Mouse (Mus musculus) midbrain, embryonic 16.5 days (tissue): Measurements from ENCODE around the gene Tgfbr2. TPM values are rescaled to one million over a fixed set of nuclear protein-coding genes. Genes with fewer than 3 reads are reported as not detected.

Experiments used
- ATAC-seq: fragments of 200-750 bp; cut with Nextera tagmentation; 2 replicates; pipeline ENCODE4 v1.8.0; 2017; ENCODE audit warnings: moderate TSS enrichment
- H3K27ac ChIP-seq: fragments of 300-500 bp; sonication (generic); 2 replicates; pipeline ENCODE4 v1.5.1; 2014; ENCODE audit warnings: mild to moderate bottlenecking, low read length, mixed read lengths
- H3K27me3 ChIP-seq: fragments of 300-500 bp; sonication (generic); 2 replicates; pipeline ENCODE4 v1.6.1; 2014; ENCODE audit warnings: low read depth, low read length, mixed read lengths; ENCODE audit not compliant: control insufficient read depth, insufficient read depth
- H3K36me3 ChIP-seq: fragments of 300-500 bp; sonication (generic); 2 replicates; pipeline ENCODE4 v1.6.1; 2014; ENCODE audit warnings: mild to moderate bottlenecking, low read length, moderate library complexity, mixed read lengths; ENCODE audit not compliant: control insufficient read depth, insufficient read depth
- H3K4me1 ChIP-seq: fragments of 300-500 bp; sonication (generic); 2 replicates; pipeline ENCODE4 v1.6.1; 2014; ENCODE audit warnings: mild to moderate bottlenecking, low read length, mixed read lengths; ENCODE audit not compliant: control insufficient read depth, insufficient read depth
- H3K4me2 ChIP-seq: fragments of 300-500 bp; sonication (generic); 2 replicates; pipeline ENCODE4 v1.6.1; 2014; ENCODE audit warnings: mild to moderate bottlenecking, low read length, mixed read lengths
- H3K4me3 ChIP-seq: fragments of 300-500 bp; sonication (generic); 2 replicates; pipeline ENCODE4 v1.5.1; 2014; ENCODE audit warnings: low read depth, mild to moderate bottlenecking, low read length, moderate library complexity, mixed read lengths
- H3K9ac ChIP-seq: fragments of 300-500 bp; sonication (generic); 2 replicates; pipeline ENCODE4 v1.6.1; 2014; ENCODE audit warnings: low read depth, low read length, mixed read lengths
- H3K9me3 ChIP-seq: fragments of 300-500 bp; sonication (generic); replicated peaks from 2 replicates; pipeline ENCODE4 v1.6.1; 2014; ENCODE audit warnings: mild to moderate bottlenecking, low read length, mixed read lengths; ENCODE audit not compliant: control insufficient read depth, poor library complexity, severe bottlenecking
- WGBS: fragments of 180-500 bp; shearing (Covaris S2); extraction: QIAGEN DNeasy Blood & Tissue Kit; methylation state at CpG from one replicate; pipeline ENCODE4 v1.1.7; 2014; 5-methylcytosine and 5-hydroxymethylcytosine counted together
- polyA plus RNA-seq: library from polyadenylated mRNA; unstranded; fragments of >200 nt; fragmentation: Nextera tagmentation; extraction: Ambion mirVana; gene quantifications from 2 replicates; pipeline ENCODE4 v1.2.1, GENCODE M21; 2015

The Tgfbr2 gene
- polyA plus RNA-seq, 1 experiment from 2014 or later: 7.1 TPM

DNA sequence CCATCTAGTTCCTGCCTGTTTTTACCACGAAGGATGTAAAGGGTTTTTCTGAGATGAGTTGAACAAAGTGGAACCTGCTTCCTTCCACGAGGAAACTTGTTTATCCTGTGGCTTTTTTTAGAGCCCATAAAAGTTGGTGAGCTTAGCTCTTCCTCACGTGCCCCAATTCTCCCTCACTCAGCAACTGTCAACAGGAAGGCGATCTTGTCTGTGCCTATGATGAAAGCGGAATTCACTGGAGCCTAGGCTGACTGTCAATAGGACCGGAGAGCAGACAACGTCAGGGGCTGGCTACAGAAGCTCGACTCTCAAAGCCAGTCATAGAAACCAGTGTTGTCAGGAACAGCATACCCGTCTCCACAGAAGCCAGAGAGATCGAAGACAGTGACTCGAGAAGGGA lies 73.3 kb downstream of the Tgfbr2 start:
- no peaks in the 10 kb centered on the region for H3K36me3 ChIP-seq
- no peak overlapping the region for H3K9ac ChIP-seq
- no peak for ATAC-seq
- no peaks in the 10 kb centered on the region for H3K4me1 ChIP-seq
- no peaks in the 10 kb centered on the region for H3K9me3 ChIP-seq
- no peak overlapping the region for H3K27ac ChIP-seq
- no peak overlapping the region for H3K4me2 ChIP-seq
- 82% methylated on average over 11 of the region's 11 CpGs for WGBS
- H3K4me3 ChIP-seq: no peak overlapping the region
- H3K27me3 ChIP-seq: no peaks in the 10 kb centered on the region

DNA sequence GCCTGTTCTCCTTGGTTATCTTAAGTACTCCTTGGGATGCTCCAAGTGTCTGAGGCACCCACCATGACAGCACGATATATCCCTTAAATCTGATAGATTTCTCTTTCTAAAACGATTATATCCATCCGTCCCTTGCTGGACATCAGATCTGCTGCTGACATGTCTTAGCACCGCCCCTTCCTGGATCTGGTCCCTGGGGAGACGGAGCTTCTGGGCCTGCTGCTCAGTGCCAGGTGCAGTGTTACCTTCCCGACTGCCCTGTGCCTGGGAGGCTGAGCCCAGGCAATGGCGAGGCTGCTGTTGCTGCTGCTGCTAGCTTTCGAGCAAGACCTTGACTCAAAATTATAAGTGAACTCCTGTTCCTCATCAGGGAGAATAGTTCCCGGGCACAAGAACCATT lies 75.1 kb downstream of the Tgfbr2 start:
- H3K4me2 ChIP-seq: no peak overlapping the region
- 88% methylated on average over 9 of the region's 9 CpGs for WGBS

DNA sequence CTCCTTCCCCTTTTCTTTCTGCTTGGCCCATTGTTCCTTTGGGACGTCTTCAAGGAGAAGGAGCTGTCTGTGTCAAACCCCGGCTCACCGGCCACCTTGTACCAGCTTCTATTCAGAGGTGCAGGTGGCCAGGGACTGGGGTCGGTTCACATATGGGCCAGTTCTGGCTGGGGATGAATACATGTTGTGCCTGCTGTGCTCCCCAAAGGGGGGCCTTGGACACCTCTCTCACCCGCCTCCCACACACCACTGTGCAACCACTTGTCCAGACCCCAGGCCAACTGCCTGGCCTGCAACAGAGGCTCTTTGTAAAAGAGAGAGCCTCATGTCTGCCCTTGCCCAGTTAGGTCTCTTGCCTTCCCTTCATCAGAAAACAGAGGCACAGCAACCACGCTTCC lies 75.6 kb downstream of the Tgfbr2 start:
- Histone ChIP-seq H3K4me3 (no peak overlapping the region), H3K27ac (no peak overlapping the region), H3K4me2 (no peak overlapping the region), H3K27me3 (no peaks in the 10 kb centered on the region), H3K36me3 (no peaks in the 10 kb centered on the region), H3K4me1 (no peaks in the 10 kb centered on the region), H3K9ac (no peak overlapping the region), H3K9me3 (no peaks in the 10 kb centered on the region)
- 74% methylated on average over 6 of the region's 6 CpGs for WGBS
- ATAC-seq: no peak

More for the DNA sequence above, 75.1 kb downstream of the Tgfbr2 start:
- Histone ChIP-seq H3K36me3 (no peaks in the 10 kb centered on the region), H3K9me3 (no peaks in the 10 kb centered on the region), H3K4me3 (no peak overlapping the region), H3K27me3 (no peaks in the 10 kb centered on the region), H3K4me1 (no peaks in the 10 kb centered on the region), H3K9ac (no peak overlapping the region), H3K27ac (no peak overlapping the region)
- no peak for ATAC-seq

DNA sequence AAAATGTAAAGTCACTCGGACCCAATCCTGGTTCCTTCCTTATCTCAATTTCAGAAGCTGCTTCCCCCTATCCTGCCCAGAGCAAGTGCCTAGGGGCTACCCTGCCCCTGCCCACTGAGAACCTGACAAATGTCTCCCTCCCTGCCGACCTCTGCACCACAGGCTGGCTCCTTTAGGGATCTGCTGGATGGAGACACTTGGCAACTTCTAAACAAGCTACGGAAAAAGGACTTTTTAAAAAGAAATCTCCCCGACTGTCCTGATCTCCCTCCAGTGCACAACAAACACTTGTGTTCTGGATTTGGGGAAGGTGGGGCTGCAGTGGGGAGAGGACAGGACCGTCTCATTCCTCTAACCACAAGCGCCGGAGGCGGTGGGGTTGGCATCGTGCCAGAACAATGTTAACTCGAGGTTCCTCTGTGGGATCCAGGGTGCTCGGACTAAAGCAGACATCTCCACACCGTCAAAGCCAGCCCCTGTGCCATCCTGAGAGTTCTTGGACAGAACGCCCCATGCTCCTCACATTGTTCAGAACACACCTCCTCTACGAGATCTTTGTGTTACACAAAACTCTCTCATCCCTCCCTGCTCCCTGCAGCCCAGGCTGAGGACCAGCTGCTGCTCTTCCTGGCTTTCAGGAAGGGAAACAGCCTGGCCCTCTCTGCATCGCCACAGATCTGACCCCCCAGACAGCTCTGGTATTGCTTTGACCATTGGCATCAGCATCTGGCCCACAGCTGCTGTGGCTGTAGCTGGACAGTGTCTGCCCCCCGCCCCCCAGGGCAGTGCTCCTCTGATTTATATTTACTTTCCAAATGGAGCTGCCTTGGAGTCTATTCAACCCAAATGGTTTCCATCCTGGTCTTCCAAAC lies 76.2 kb downstream of the Tgfbr2 start:
- Histone ChIP-seq H3K36me3 (no peaks in the 10 kb centered on the region), H3K9me3 (no peaks in the 10 kb centered on the region), H3K27me3 (no peaks in the 10 kb centered on the region), H3K9ac (no peak overlapping the region), H3K27ac (no peak overlapping the region), H3K4me2 (no peak overlapping the region), H3K4me1 (no peaks in the 10 kb centered on the region), H3K4me3 (no peak overlapping the region)
- ATAC-seq: no peak
- WGBS: 59% methylated on average over 16 of the region's 16 CpGs

DNA sequence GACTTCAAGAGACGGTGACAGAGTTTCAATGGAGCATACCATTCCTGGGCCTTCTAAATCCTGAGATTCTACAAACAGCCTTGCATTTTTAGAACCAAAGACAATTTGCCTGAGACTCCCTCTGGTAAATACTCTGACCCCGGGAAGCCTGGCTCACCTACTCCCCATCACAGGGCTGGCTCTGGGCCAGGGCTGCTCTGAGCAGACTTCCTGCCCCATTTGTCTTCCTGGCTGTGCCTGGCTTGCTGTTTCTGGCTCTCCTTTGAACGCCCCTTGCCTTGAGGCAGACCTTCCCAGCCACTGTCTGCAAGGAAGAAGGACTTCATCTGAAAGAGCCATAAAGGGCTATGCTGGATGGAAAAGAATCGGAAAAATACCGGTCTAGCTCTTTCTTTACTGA lies 83.2 kb downstream of the Tgfbr2 start:
- no peak for ATAC-seq
- Histone ChIP-seq H3K27me3 (no peaks in the 10 kb centered on the region), H3K9ac (no peak overlapping the region), H3K9me3 (no peaks in the 10 kb centered on the region), H3K36me3 (no peaks in the 10 kb centered on the region), H3K4me1 (no peaks in the 10 kb centered on the region), H3K4me3 (no peak overlapping the region), H3K27ac (no peak overlapping the region), H3K4me2 (no peak overlapping the region)
- WGBS: 75% methylated on average over 5 of the region's 5 CpGs

DNA sequence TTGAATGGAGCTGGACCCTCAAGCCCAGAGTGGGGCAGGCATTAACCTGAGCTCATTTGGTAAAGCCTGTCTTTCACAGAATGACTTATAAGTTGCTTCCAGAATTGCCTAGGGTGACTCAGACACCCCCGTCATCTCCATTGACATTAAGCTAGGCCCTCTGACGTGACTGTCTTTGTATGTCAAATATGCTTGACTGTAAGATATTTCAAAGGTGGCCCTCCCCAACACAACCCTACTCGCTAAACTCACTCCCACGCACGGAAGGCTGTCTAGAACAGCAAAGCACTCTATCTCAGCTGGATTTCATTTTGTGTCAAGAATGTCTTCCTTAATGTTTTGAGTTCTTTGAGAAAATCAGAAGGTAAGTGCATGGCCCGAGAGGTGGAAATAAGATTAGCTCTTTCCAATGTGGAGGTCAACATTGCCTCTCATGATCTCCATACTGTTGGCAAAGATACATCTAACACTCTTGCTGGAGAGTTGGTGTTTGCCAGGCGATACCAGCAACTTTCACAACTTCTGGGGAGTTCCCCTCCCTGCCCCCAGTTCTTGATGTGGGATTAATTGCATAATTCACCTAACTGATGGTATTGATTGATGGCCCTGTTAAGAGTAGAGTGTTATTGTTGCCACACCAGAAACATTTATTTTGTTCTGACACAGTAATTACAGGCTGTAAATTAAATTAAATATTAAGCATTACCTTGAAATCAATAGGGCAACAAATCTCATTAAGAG lies 83.9 kb downstream of the Tgfbr2 start:
- H3K4me1 ChIP-seq: no peaks in the 10 kb centered on the region
- no peaks in the 10 kb centered on the region for H3K27me3 ChIP-seq
- 94% methylated on average over 7 of the region's 7 CpGs for WGBS

DNA sequence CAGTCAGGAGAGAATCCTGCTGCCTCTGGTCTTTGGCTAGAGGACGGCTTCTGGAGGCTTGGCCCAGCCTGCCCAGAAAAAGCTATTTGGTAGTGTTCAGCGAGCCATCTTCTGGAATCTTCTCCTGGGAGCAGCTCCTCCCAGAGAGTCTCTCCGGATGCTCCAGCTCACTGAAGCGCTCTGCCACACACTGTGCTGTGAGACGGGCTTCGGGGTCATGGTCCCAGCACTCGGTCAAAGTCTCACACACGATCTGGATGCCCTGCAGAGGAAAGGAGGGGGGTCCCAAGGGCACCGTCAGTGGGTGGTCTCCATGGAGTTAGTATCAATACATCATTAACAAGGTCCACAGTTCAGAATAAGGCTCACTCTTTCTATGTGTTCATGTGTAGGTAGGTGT lies 84.9 kb downstream of the Tgfbr2 start:
- Histone ChIP-seq H3K36me3 (no peaks in the 10 kb centered on the region), H3K4me2 (no peak overlapping the region), H3K9ac (no peak overlapping the region), H3K9me3 (no peaks in the 10 kb centered on the region), H3K27me3 (no peaks in the 10 kb centered on the region), H3K4me1 (no peaks in the 10 kb centered on the region), H3K4me3 (no peak overlapping the region), H3K27ac (no peak overlapping the region)
- ATAC-seq: no peak
- 88% methylated on average over 9 of the region's 9 CpGs for WGBS

More for the DNA sequence above, 83.9 kb downstream of the Tgfbr2 start:
- Histone ChIP-seq H3K36me3 (no peaks in the 10 kb centered on the region), H3K4me2 (no peak overlapping the region), H3K27ac (no peak overlapping the region), H3K4me3 (no peak overlapping the region), H3K9me3 (no peaks in the 10 kb centered on the region), H3K9ac (no peak overlapping the region)
- ATAC-seq: no peak

DNA sequence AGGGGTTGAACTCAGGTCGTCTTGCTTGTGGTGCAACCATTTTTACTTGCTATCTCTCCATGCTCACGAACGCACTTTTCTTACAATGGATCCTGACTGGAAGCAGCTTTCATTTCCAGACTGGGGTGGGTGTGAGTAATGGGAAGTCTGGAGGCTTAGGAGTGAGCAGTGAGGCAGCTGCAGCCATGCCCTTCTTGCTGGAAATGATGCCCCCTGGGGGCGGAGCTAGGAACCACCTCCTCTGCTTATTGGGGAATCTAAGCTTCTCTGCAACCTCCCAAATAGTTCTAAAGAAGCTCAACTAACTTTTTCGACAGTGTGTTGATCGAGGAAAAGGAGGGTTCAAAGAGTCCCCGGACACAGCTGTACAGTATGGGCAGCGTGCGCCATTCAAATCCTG lies 86.2 kb downstream of the Tgfbr2 start:
- WGBS: 80% methylated on average over 9 of the region's 9 CpGs
- H3K27me3 ChIP-seq: no peaks in the 10 kb centered on the region
- no peak overlapping the region for H3K4me3 ChIP-seq
- no peak for ATAC-seq
- H3K9me3 ChIP-seq: no peaks in the 10 kb centered on the region
- no peaks in the 10 kb centered on the region for H3K36me3 ChIP-seq
- H3K4me2 ChIP-seq: no peak overlapping the region
- no peak overlapping the region for H3K9ac ChIP-seq
- no peak overlapping the region for H3K27ac ChIP-seq
- no peaks in the 10 kb centered on the region for H3K4me1 ChIP-seq

DNA sequence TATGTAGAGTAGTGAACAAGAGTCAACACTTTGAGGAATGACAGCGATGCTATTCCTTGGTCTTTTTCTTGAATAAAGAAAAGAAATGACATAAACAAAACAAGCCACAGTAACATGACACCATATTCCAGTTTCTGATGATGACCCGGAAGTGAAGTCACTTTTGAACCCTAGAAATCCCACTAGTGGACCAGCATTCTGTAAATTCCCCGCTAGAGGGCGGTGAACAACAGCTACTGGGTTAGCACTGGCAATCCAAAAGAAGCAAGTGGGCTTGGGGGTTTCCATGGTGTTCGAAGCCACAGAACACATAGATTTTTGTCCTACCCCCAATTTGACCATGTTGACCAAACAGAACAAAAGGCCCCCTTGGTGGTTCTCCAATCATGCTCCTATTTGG lies 87.3 kb downstream of the Tgfbr2 start:
- H3K4me1 ChIP-seq: no peaks in the 10 kb centered on the region
- no peaks in the 10 kb centered on the region for H3K36me3 ChIP-seq
- H3K27me3 ChIP-seq: no peaks in the 10 kb centered on the region
- WGBS: 37% methylated on average over 5 of the region's 5 CpGs
- H3K9me3 ChIP-seq: no peaks in the 10 kb centered on the region
- H3K27ac ChIP-seq: no peak overlapping the region
- no peak overlapping the region for H3K4me2 ChIP-seq
- no peak overlapping the region for H3K9ac ChIP-seq
- no peak overlapping the region for H3K4me3 ChIP-seq
- no peak for ATAC-seq
